Mouse (Mus musculus) B cell, adult 62 days (primary cell): ENCODE results near the gene Cckbr. TPM values are rescaled to one million over a fixed set of nuclear protein-coding genes. Genes with fewer than 3 reads are reported as not detected.

Source experiments
- total RNA-seq: library from RNA; stranded (reverse); gene quantifications from 4 replicates; pipeline ENCODE4 v1.2.4, GENCODE M21; 2023

Gene Cckbr
- total RNA-seq = not detected in 4 replicates

DNA sequence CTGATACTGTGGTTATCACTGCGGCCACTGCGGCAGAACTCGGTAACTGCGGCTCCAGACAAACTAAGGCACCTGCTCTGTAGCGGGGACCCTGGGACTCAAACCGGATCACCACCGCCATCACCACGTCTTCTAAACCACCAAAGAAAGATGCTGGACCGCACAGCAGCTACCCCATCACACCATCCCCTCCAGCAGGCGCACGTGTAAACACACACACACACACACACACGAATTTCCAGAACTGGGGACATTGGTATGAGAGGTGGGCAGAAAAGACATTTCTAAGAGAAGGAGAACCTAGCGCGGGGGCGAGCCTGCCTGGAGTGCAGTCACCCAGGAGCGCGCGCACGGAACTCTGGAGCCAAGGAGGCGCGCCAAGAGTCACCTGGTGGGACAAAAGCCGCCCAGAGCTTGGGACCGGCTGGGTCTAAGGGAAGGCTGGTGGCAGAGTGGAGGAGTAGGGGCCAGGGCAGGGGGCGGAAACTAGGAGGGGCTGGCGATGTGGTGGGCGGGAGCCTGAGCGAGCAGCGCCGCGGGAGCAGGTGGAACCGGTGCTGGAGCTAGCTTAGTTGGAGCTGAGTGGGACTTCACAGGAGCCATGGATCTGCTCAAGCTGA lies at the start of gene Cckbr:
Cckbr (plus strand) TSS at position 308 of the 620 bp plus-strand sequence.

DNA sequence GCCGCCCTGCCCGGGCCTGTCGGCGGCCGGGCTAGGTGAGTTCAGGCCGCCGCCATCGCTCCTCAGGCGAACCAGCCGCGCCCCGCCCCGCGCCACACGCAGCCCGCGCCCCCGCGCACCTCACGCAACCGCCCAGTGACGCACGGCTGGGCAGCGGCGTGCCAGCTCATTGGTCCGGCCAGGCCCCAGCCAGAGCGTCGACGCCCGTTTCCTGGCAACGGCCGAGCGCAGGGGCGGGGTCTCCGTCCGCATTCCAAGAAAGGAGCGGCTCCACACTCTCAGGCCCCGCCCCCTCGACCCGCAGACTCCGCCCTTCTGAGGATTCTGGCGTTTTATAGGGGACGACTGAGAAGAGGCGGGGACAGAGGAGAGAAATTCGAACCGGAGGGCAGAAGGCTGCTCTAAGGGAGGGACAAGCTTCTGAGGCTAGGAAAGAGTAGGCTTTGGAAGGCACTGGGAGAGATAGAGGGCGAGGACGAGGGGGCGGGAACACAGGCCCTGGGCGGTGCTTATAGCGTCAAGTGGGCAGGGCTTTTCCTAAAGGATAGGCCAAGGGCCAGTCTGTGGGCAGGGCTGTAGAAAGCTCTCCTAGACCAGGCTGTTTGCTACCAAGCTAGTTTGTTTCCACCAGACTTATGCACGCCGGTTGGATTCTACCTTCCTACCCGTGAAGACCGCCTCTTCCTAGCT lies 25.5 kb upstream of the Cckbr start, which contains the start of gene Fam160a2:
Fam160a2 (minus strand) TSS at position 120 of the 690 bp plus-strand sequence.

DNA sequence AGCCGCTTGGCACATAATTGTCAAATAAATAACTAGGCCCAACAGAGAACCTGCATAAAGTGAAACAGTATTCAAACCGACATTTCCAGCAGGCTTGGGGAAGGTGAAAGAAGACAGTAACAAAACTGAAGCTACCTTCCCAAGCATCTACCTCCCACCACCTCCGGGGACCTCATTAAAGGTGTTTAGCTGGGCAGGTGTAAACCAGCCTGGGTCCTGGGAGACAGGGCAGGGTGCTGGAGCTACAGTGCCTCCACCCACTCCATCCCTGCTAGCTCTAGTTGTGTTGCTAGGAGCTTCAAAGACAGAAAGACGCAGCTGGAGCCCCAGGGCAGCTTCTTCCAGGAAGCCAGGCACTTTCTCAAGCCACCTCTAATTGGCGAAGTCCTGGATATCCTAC lies 21.3 kb upstream of the Cckbr start, which contains the start of gene Cnga4:
Cnga4 (plus strand) TSS at position 301 of the 400 bp plus-strand sequence.

DNA sequence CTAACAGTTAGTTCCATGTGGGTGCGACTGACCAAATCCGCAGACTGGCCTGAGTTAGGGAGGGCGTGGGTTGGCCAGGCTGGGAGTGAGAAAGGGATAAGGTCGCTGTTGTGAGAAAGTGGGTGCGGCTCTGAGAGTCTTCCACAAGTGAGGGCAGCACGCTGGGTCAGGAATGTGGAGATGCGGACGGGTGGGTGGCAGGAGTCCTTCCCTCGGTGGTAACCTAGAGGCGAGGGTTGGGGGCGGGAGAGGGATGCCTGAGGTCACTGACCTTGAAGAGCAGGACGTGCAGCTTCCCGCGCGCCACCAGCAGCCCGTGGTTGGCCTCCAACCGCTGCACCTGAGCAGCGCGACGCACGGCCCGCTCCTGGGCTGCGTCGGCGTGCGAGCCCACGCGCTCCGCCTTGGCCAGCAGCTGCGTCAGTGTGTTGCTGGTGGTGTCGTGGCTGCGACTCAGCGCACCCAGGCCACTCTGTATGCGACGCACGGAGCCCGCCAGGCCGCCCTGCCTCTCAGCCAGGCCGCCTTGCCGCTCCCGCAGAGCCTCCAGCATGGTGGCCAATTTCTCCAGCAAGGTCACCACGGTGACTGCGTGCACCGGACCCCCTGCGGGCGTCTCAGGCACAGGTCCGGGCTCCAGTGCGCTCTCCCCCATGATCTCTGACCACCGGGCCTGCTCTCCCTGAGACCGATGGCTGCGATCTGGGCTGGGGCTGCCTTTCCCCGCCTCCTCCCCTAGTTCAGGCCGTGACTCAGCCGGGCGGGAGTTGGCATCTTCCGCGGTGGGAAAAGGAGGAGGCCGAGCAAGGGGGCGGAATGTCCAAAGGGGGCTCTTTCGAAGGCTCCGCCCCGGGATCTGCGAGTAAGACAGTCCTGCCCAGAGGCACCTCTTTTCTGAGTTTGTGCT lies 56.2 kb downstream of the Cckbr start, which contains the start of gene Cavin3:
Cavin3 (minus strand) TSS at position 796 of the 907 bp plus-strand sequence.

Other genes with a start within 250 kb of the Cckbr start
- gene Olfr685, start 239.7 kb upstream of the Cckbr start, total RNA-seq = not detected in 4 replicates
- not detected in 4 replicates for gene Olfr686, start 218.2 kb upstream of the Cckbr start, total RNA-seq
- gene Olfr688, start 137.6 kb upstream of the Cckbr start, total RNA-seq = not detected in 4 replicates
- not detected in 4 replicates for gene Olfr689, start 114.6 kb upstream of the Cckbr start, total RNA-seq
- not detected in 4 replicates for gene Olfr690, start 91.6 kb upstream of the Cckbr start, total RNA-seq
- not detected in 4 replicates for gene Olfr691, start 83.5 kb upstream of the Cckbr start, total RNA-seq
- not detected in 4 replicates for gene Olfr692, start 57.5 kb upstream of the Cckbr start, total RNA-seq
- gene Gm5901, start 50.7 kb upstream of the Cckbr start, total RNA-seq = not detected in 4 replicates
- gene Fam160a2, start 25.7 kb upstream of the Cckbr start, total RNA-seq = 41.6 to 49.6 TPM (median 42.6 TPM) in 4 replicates
- gene Cnga4, start 21.2 kb upstream of the Cckbr start, total RNA-seq = not detected in 4 replicates
- gene Cavin3, start 56.6 kb downstream of the Cckbr start, total RNA-seq = not detected in 4 replicates
- 20.3 to 24.9 TPM (median 21.6 TPM) in 4 replicates for gene Smpd1, start 128.6 kb downstream of the Cckbr start, total RNA-seq
- gene Apbb1, start 155.9 kb downstream of the Cckbr start, total RNA-seq = 3.0 to 6.0 TPM (median 4.4 TPM) in 4 replicates
- 0.39 TPM in 2 of 4 replicates, not detected in the others for gene Hpx, start 174.4 kb downstream of the Cckbr start, total RNA-seq
- gene Trim3, start 207.8 kb downstream of the Cckbr start, total RNA-seq = 28.5 to 33.7 TPM (median 31.1 TPM) in 4 replicates
- 44.7 to 62.5 TPM (median 54.4 TPM) in 4 replicates for gene Timm10b, start 214.3 kb downstream of the Cckbr start, total RNA-seq
- gene Arfip2, start 214.7 kb downstream of the Cckbr start, total RNA-seq = 35.4 to 45.7 TPM (median 40.0 TPM) in 4 replicates
- 12.0 to 22.1 TPM (median 16.1 TPM) in 4 replicates for gene Gm45799, start 214.8 kb downstream of the Cckbr start, total RNA-seq
- 8.4 to 11.3 TPM (median 8.9 TPM) in 4 replicates for gene Dnhd1, start 225.1 kb downstream of the Cckbr start, total RNA-seq